Comparison of ENCODE assay signal across 9 mouse cellular contexts in genomic region chr5:33937230-33937629, GRCm38 (mm10). TPM values are rescaled to one million over a fixed set of nuclear protein-coding genes. Genes with fewer than 3 reads are reported as not detected.
DNase-seq lines count a peak whose midpoint lies in the region; ATAC-seq lines count a peak whose summit lies in the region.
"Had no signal": no experiment of that assay in that cellular context is flagged by ENCODE, and none has a peak within 500 bp of the region (broad histone marks: within the 10 kb centered on the region; RNA-seq: fewer than 3 reads in every experiment).

No protein-coding gene starts in this region.

- WGBS in forebrain, embryonic 10.5 days, result 96% methylated on average over 2 of the region's 2 CpGs
- WGBS in forebrain, embryonic 11.5 days, result 96% methylated on average over 2 of the region's 2 CpGs
- WGBS in liver, embryonic 13.5 days (ENCODE audit: insufficient replicate concordance), result 86% methylated on average over 2 of the region's 2 CpGs
- 93% methylated on average over 2 of the region's 2 CpGs for WGBS in stomach, embryonic 16.5 days

- H3K4me3 ChIP-seq in forebrain, embryonic 10.5 days, result peak overlapping the region; percentile 96
- no peak overlapping the region for H3K4me3 ChIP-seq in forebrain, embryonic 11.5 days (ENCODE audit: low read depth, low read length)
- peak overlapping the region; percentile 100 for H3K4me3 ChIP-seq in megakaryocyte, embryonic 14.5 days (replicated peaks)
- H3K4me3 ChIP-seq in liver, embryonic 13.5 days (replicated peaks), result peak overlapping the region; percentile 91
- peak overlapping the region; percentile 92 for H3K4me3 ChIP-seq in stomach, embryonic 16.5 days (replicated peaks; ENCODE audit: low read length)

- no peak overlapping the region; the same call in 1 of the 2 replicates for H3K4me2 ChIP-seq in forebrain, embryonic 11.5 days (ENCODE audit: low read depth, low read length, severe bottlenecking)
- H3K4me2 ChIP-seq in liver, embryonic 13.5 days, result peak overlapping the region; percentile 79
- H3K4me2 ChIP-seq in stomach, embryonic 16.5 days (ENCODE audit: low read depth, low read length), result peak overlapping the region; percentile 87

- no peaks in the 10 kb centered on the region for H3K27me3 ChIP-seq in forebrain, embryonic 10.5 days (ENCODE audit: poor library complexity, severe bottlenecking)
- H3K27me3 ChIP-seq in forebrain, embryonic 11.5 days (ENCODE audit: control insufficient read depth, insufficient read depth, low read length), result no peaks in the 10 kb centered on the region
- no peaks in the 10 kb centered on the region for H3K27me3 ChIP-seq in megakaryocyte, embryonic 14.5 days (replicated peaks)
- H3K27me3 ChIP-seq in liver, embryonic 13.5 days, result no peaks in the 10 kb centered on the region
- H3K27me3 ChIP-seq in stomach, embryonic 16.5 days (ENCODE audit: control insufficient read depth, insufficient read depth, low read length), result no peaks in the 10 kb centered on the region

- H3K9me3 ChIP-seq in forebrain, embryonic 10.5 days, result peaks cover 42% of the 10 kb centered on the region
- no peaks in the 10 kb centered on the region; the same call in 1 of the 2 replicates for H3K9me3 ChIP-seq in forebrain, embryonic 11.5 days (ENCODE audit: control insufficient read depth, low read length)
- H3K9me3 ChIP-seq in megakaryocyte, embryonic 14.5 days, result peaks cover 26% of the 10 kb centered on the region
- H3K9me3 ChIP-seq in liver, embryonic 13.5 days (replicated peaks), result peaks cover 4% of the 10 kb centered on the region; the same call in 1 of the 2 replicates
- 0 out of 2 replicates have a peak, but pooled peaks cover 2% of the 10 kb centered on the region for H3K9me3 ChIP-seq in stomach, embryonic 16.5 days (replicated peaks; ENCODE audit: control insufficient read depth, low read length)

- no peak overlapping the region for H3K27ac ChIP-seq in forebrain, embryonic 10.5 days
- no peak overlapping the region for H3K27ac ChIP-seq in forebrain, embryonic 11.5 days (ENCODE audit: low read depth, low read length)
- 0 out of 2 replicates have a peak overlapping the region, but pooled peaks have one; percentile 90 for H3K27ac ChIP-seq in liver, embryonic 13.5 days
- no peak overlapping the region for H3K27ac ChIP-seq in stomach, embryonic 16.5 days (ENCODE audit: low read length)

- H3K4me1 ChIP-seq in forebrain, embryonic 10.5 days, result peaks cover 28% of the 10 kb centered on the region
- H3K4me1 ChIP-seq in forebrain, embryonic 11.5 days (replicated peaks; ENCODE audit: control insufficient read depth, insufficient read depth, low read length), result peaks cover 2% of the 10 kb centered on the region; the same call in 1 of the 2 replicates
- H3K4me1 ChIP-seq in megakaryocyte, embryonic 14.5 days, result peaks cover 50% of the 10 kb centered on the region
- peaks cover 42% of the 10 kb centered on the region for H3K4me1 ChIP-seq in liver, embryonic 13.5 days (replicated peaks)
- H3K4me1 ChIP-seq in stomach, embryonic 16.5 days (ENCODE audit: control insufficient read depth, insufficient read depth, low read length), result peaks cover 22% of the 10 kb centered on the region

- no peak for ATAC-seq in forebrain, embryonic 11.5 days (replicated peaks; ENCODE audit: low FRiP score)
- ATAC-seq in megakaryocyte, adult 5-6 weeks (ENCODE audit: poor library complexity, severe bottlenecking), result no peak
- ATAC-seq in liver, embryonic 13.5 days (ENCODE audit: low read depth), result no peak
- no peak for ATAC-seq in stomach, embryonic 16.5 days (ENCODE audit: insufficient read depth, low FRiP score)

- DNase-seq in forebrain, embryonic 10.5 days (ENCODE audit: extremely low spot score, low spot score), result no peak
- no peak for DNase-seq in forebrain, embryonic 11.5 days (ENCODE audit: low spot score)
- no peak for DNase-seq in liver, embryonic 13.5 days
- DNase-seq in left cerebral cortex, adult 18-20 months (ENCODE audit: low spot score in 2 of 2), result no peak
- DNase-seq in adrenal gland, postnatal 25 days, result no peak
- DNase-seq: embryo, embryonic 11 days had no signal

- H3K9ac ChIP-seq in forebrain, embryonic 11.5 days (ENCODE audit: low read length), result no peak overlapping the region
- H3K9ac ChIP-seq in liver, embryonic 13.5 days, result peak overlapping the region; percentile 96
- H3K9ac ChIP-seq in stomach, embryonic 16.5 days (ENCODE audit: low read length), result peak overlapping the region; percentile 83; the same call in 1 of the 2 replicates

- H3K36me3 ChIP-seq in forebrain, embryonic 10.5 days (replicated peaks), result peaks cover 44% of the 10 kb centered on the region
- no peaks in the 10 kb centered on the region; the same call in 1 of the 2 replicates for H3K36me3 ChIP-seq in forebrain, embryonic 11.5 days (ENCODE audit: control insufficient read depth, insufficient read depth, low read length)
- H3K36me3 ChIP-seq in megakaryocyte, embryonic 14.5 days (replicated peaks; ENCODE audit: low read length), result peaks cover 32% of the 10 kb centered on the region
- H3K36me3 ChIP-seq in liver, embryonic 13.5 days, result peaks cover 21% of the 10 kb centered on the region
- peaks cover 6% of the 10 kb centered on the region; the same call in 1 of the 2 replicates for H3K36me3 ChIP-seq in stomach, embryonic 16.5 days (ENCODE audit: control insufficient read depth, insufficient read depth, low read length)

RNA-seq across cellular contexts. Expression of gene Nelfa, which starts 1.0 kb away (rescaled TPM):
- 86.9 and 89.9 TPM in 2 replicates for polyA plus RNA-seq in forebrain, embryonic 10.5 days (2016; fragmentation: Nextera tagmentation; extraction: Ambion mirVana)
- polyA plus RNA-seq in forebrain, embryonic 11.5 days (2014; fragmentation: Nextera tagmentation; extraction: Ambion mirVana), result 86.3 and 88.3 TPM in 2 replicates
- polyA plus RNA-seq in megakaryocyte, embryonic 14.5 days (2012; ENCODE audit: insufficient read depth, low replicate concordance), result 21.9 and 31.2 TPM in 2 replicates
- total RNA-seq in megakaryocyte, adult 5-6 weeks (2015), result 26.5 and 28.4 TPM in 2 replicates
- 25.6 and 30.7 TPM in 2 replicates for total RNA-seq in megakaryocyte, adult 5-6 weeks (2017)
- polyA plus RNA-seq in liver, embryonic 13.5 days (2015; fragmentation: Nextera tagmentation; extraction: Ambion mirVana), result 30.9 and 35.5 TPM in 2 replicates
- 46.4 and 50.1 TPM in 2 replicates for polyA plus RNA-seq in stomach, embryonic 16.5 days (2015; fragmentation: Nextera tagmentation; extraction: Ambion mirVana)
- 10 to 100 TPM; 20.9 to 23.0 TPM for total RNA-seq in left cerebral cortex, adult 18-20 months (2021)
- 18.7 and 23.8 TPM in 2 replicates for total RNA-seq in adrenal gland, postnatal 25 days (2021)

RNA-seq across cellular contexts. Expression of gene Gm1673, which starts 46.0 kb away (rescaled TPM):
- polyA plus RNA-seq in forebrain, embryonic 10.5 days (2016; fragmentation: Nextera tagmentation; extraction: Ambion mirVana), result 256 and 263 TPM in 2 replicates
- 228 and 239 TPM in 2 replicates for polyA plus RNA-seq in forebrain, embryonic 11.5 days (2014; fragmentation: Nextera tagmentation; extraction: Ambion mirVana)
- 15.8 and 92.9 TPM in 2 replicates for polyA plus RNA-seq in megakaryocyte, embryonic 14.5 days (2012; ENCODE audit: insufficient read depth, low replicate concordance)
- total RNA-seq in megakaryocyte, adult 5-6 weeks (2015), result 0.48 and 1.5 TPM in 2 replicates
- 2.0 and 3.8 TPM in 2 replicates for total RNA-seq in megakaryocyte, adult 5-6 weeks (2017)
- 5.0 and 7.0 TPM in 2 replicates for polyA plus RNA-seq in liver, embryonic 13.5 days (2015; fragmentation: Nextera tagmentation; extraction: Ambion mirVana)
- 43.3 and 63.2 TPM in 2 replicates for polyA plus RNA-seq in stomach, embryonic 16.5 days (2015; fragmentation: Nextera tagmentation; extraction: Ambion mirVana)
- total RNA-seq in left cerebral cortex, adult 18-20 months (2021), result 10 to 100 TPM; 81.6 to 83.0 TPM
- 7.8 and 21.8 TPM in 2 replicates for total RNA-seq in adrenal gland, postnatal 25 days (2021)

RNA-seq across cellular contexts. Expression of gene Nat8l, which starts 58.6 kb away (rescaled TPM):
- 1.5 and 1.6 TPM in 2 replicates for polyA plus RNA-seq in forebrain, embryonic 10.5 days (2016; fragmentation: Nextera tagmentation; extraction: Ambion mirVana)
- 1.9 and 2.0 TPM in 2 replicates for polyA plus RNA-seq in forebrain, embryonic 11.5 days (2014; fragmentation: Nextera tagmentation; extraction: Ambion mirVana)
- 0.57 and 1.3 TPM in 2 replicates for polyA plus RNA-seq in megakaryocyte, embryonic 14.5 days (2012; ENCODE audit: insufficient read depth, low replicate concordance)
- total RNA-seq in megakaryocyte, adult 5-6 weeks (2015), result 4.9 and 6.3 TPM in 2 replicates
- 6.7 and 8.4 TPM in 2 replicates for total RNA-seq in megakaryocyte, adult 5-6 weeks (2017)
- 0.05 and 0.06 TPM in 2 replicates for polyA plus RNA-seq in liver, embryonic 13.5 days (2015; fragmentation: Nextera tagmentation; extraction: Ambion mirVana)
- polyA plus RNA-seq in stomach, embryonic 16.5 days (2015; fragmentation: Nextera tagmentation; extraction: Ambion mirVana), result 0.21 and 0.25 TPM in 2 replicates
- total RNA-seq in left cerebral cortex, adult 18-20 months (2021), result 100 to 1,000 TPM; 208 to 236 TPM
- total RNA-seq in adrenal gland, postnatal 25 days (2021), result 13.2 and 14.1 TPM in 2 replicates
